Mouse (Mus musculus) midbrain, embryonic 14.5 days (tissue): ENCODE results near the gene Uqcc3. TPM values are rescaled to one million over a fixed set of nuclear protein-coding genes. Genes with fewer than 3 reads are reported as not detected.
A peak's percentile ranks its signal among the peaks of the same experiment; 100 is the strongest.

Source experiments
- ATAC-seq: fragments of 200-750 bp; cut with Nextera tagmentation; 2 replicates; pipeline ENCODE4 v1.8.0; 2017; ENCODE audit warnings: moderate number of reproducible peaks, moderate library complexity; ENCODE audit not compliant: low FRiP score, low TSS enrichment
- DNase-seq: peaks from one replicate; pipeline ENCODE4 v3.0.0-alpha.2; 2015
- H3K27ac ChIP-seq: fragments of 300-500 bp; sonication (generic); replicated peaks from 2 replicates; pipeline ENCODE4 v1.5.1; 2014; ENCODE audit warnings: mild to moderate bottlenecking, low read depth, low read length, moderate library complexity
- H3K27me3 ChIP-seq: fragments of 300-500 bp; sonication (generic); 2 replicates; pipeline ENCODE4 v1.6.1; 2014; ENCODE audit warnings: low read length, control low read depth, mixed read lengths; ENCODE audit not compliant: control insufficient read depth, insufficient read depth
- H3K36me3 ChIP-seq: fragments of 300-500 bp; sonication (generic); 2 replicates; pipeline ENCODE4 v1.6.1; 2014; ENCODE audit warnings: low read length, control low read depth; ENCODE audit not compliant: control insufficient read depth, insufficient read depth
- H3K4me1 ChIP-seq: fragments of 300-500 bp; sonication (generic); 2 replicates; pipeline ENCODE4 v1.6.1; 2014; ENCODE audit warnings: mild to moderate bottlenecking, antibody characterized with exemption, low read length, control low read depth; ENCODE audit not compliant: control insufficient read depth, insufficient read depth
- H3K4me2 ChIP-seq: fragments of 300-500 bp; sonication (generic); 2 replicates; pipeline ENCODE4 v1.6.1; 2014; ENCODE audit warnings: mild to moderate bottlenecking, low read length, moderate library complexity
- H3K4me3 ChIP-seq: fragments of 300-500 bp; sonication (generic); replicated peaks from 2 replicates; pipeline ENCODE4 v1.5.1; 2014; ENCODE audit warnings: low read depth, low read length
- H3K9ac ChIP-seq: fragments of 300-500 bp; sonication (generic); replicated peaks from 2 replicates; pipeline ENCODE4 v1.6.1; 2014; ENCODE audit warnings: mild to moderate bottlenecking, low read length, moderate library complexity
- H3K9me3 ChIP-seq: fragments of 300-500 bp; sonication (generic); 2 replicates; pipeline ENCODE4 v1.6.1; 2016; ENCODE audit warnings: low read length, control low read depth, mixed read lengths; ENCODE audit not compliant: control insufficient read depth
- WGBS: fragments of 180-500 bp; shearing (Covaris S2); extraction: QIAGEN DNeasy Blood & Tissue Kit; methylation state at CpG from one replicate; pipeline ENCODE4 v1.1.7; 2014; 5-methylcytosine and 5-hydroxymethylcytosine counted together
- microRNA-seq: library from miRNA; unstranded; fragments of <30 nt; microRNA quantifications from one replicate; pipeline ENCODE4, GENCODE M21; 2016
- polyA plus RNA-seq: library from polyadenylated mRNA; unstranded; fragments of >200 nt; fragmentation: Nextera tagmentation; extraction: Ambion mirVana; gene quantifications from 2 replicates; pipeline ENCODE4 v1.2.1, GENCODE M21; 2014

The Uqcc3 gene
- polyA plus RNA-seq, 1 experiment from 2014 or later: 62.6 TPM

DNA sequence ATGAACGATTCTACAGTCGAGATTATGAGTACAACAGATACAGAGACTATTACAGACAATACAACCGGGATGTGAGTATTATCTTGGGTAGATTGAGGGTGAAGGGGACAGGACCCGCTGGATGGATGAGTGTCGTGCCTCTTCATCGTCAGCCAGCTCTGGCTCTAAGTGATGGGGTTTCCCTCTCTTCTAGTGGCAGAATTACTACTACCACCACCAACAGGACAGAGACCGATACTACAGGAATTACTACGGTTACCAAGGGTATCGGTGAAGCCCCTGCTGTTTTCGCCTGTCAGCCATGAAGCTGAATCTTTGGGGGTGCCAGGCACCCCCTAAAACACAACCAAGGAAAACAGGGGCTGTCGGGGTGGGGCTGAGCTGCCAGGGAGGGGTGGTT, 49.5 kb downstream of the Uqcc3 start:
- DNase-seq: peak; percentile 24
- H3K9me3 ChIP-seq: no peaks in the 10 kb centered on the region
- H3K9ac ChIP-seq: no peak overlapping the region
- no peak overlapping the region for H3K27ac ChIP-seq
- H3K36me3 ChIP-seq: peaks cover 97% of the 10 kb centered on the region
- peaks cover 2% of the 10 kb centered on the region; the same call in 1 of the 2 replicates for H3K4me1 ChIP-seq
- WGBS: 82% methylated on average over 11 of the region's 11 CpGs
- H3K27me3 ChIP-seq: no peaks in the 10 kb centered on the region
- no peak overlapping the region for H3K4me2 ChIP-seq
- H3K4me3 ChIP-seq: no peak overlapping the region
- no peak for ATAC-seq

DNA sequence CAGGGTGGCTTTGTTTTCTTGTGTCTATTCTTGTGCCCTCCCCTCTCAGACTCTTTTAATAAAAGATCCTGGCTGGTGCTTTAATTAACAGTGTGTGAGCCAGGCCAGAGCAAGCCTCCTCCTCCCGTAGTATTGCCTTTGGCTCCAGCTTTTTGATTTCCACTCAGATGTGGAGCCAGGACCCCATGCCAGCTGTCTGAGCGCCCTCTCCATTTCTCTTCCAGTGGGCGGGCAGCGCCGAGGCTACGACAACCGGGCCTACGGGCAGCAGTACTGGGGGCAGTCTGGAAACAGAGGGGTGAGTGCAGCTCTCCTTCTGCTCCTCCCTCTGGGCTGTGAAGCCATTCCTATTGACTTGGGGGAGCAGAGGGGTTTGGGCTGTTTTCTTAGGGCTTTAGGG, 50.1 kb downstream of the Uqcc3 start:
- H3K9ac ChIP-seq: no peak overlapping the region
- no peaks in the 10 kb centered on the region for H3K27me3 ChIP-seq
- H3K4me1 ChIP-seq: no peaks in the 10 kb centered on the region
- 95% methylated on average over 8 of the region's 8 CpGs for WGBS
- H3K4me2 ChIP-seq: no peak overlapping the region
- ATAC-seq: no peak
- no peak overlapping the region for H3K4me3 ChIP-seq
- no peak for DNase-seq
- H3K9me3 ChIP-seq: no peaks in the 10 kb centered on the region
- H3K36me3 ChIP-seq: peaks cover 99% of the 10 kb centered on the region
- H3K27ac ChIP-seq: no peak overlapping the region

Small RNAs within 50 kb of the gene (microRNA-seq; reads per million reads assigned to microRNA genes)
- not detected for gene Mir5136

Other genes starting within 250 kb of the Uqcc3 start
- gene Chrm1, start 217.1 kb downstream of the Uqcc3 start, polyA plus RNA-seq: 0.19 and 0.45 TPM in 2 replicates
- gene Slc3a2, start 157.6 kb downstream of the Uqcc3 start, polyA plus RNA-seq: 157 TPM in 2 replicates
- 89.1 and 95.7 TPM in 2 replicates for gene Wdr74, start 145.1 kb downstream of the Uqcc3 start, polyA plus RNA-seq
- 0.97 and 1.1 TPM in 2 replicates for gene 1700092M07Rik, start 140.2 kb downstream of the Uqcc3 start, polyA plus RNA-seq
- gene Stx5a, start 139.5 kb downstream of the Uqcc3 start, polyA plus RNA-seq: 102 and 110 TPM in 2 replicates
- gene Nxf1, start 123.8 kb downstream of the Uqcc3 start, polyA plus RNA-seq: 146 and 171 TPM in 2 replicates
- 270 and 278 TPM in 2 replicates for gene Tmem223, start 109.9 kb downstream of the Uqcc3 start, polyA plus RNA-seq
- 24.8 and 32.4 TPM in 2 replicates for gene Tmem179b, start 106.5 kb downstream of the Uqcc3 start, polyA plus RNA-seq
- 18.0 and 21.0 TPM in 2 replicates for gene Taf6l, start 94.5 kb downstream of the Uqcc3 start, polyA plus RNA-seq
- gene Polr2g, start 82.3 kb downstream of the Uqcc3 start, polyA plus RNA-seq: 156 and 165 TPM in 2 replicates
- 7.2 and 7.9 TPM in 2 replicates for gene Zbtb3, start 78.4 kb downstream of the Uqcc3 start, polyA plus RNA-seq
- 37.5 and 55.8 TPM in 2 replicates for gene Ttc9c, start 61.6 kb downstream of the Uqcc3 start, polyA plus RNA-seq
- gene Hnrnpul2, start 60.9 kb downstream of the Uqcc3 start, polyA plus RNA-seq: 8.8 and 9.6 TPM in 2 replicates
- gene AC129217.1, start 51.1 kb downstream of the Uqcc3 start, polyA plus RNA-seq: not detected in 2 replicates
- 78.2 and 98.7 TPM in 2 replicates for gene Bscl2, start 43.5 kb downstream of the Uqcc3 start, polyA plus RNA-seq
- gene Gng3, start 41.7 kb downstream of the Uqcc3 start, polyA plus RNA-seq: 466 and 598 TPM in 2 replicates
- gene Lrrn4cl, start 30.2 kb downstream of the Uqcc3 start, polyA plus RNA-seq: 0.28 and 0.62 TPM in 2 replicates
- gene Ubxn1, start 9.4 kb downstream of the Uqcc3 start, polyA plus RNA-seq: 139 and 154 TPM in 2 replicates
- gene Lbhd1, start 2.8 kb upstream of the Uqcc3 start, polyA plus RNA-seq: 34.9 and 38.0 TPM in 2 replicates
- not detected in 2 replicates for gene Gm49403, start 3.0 kb upstream of the Uqcc3 start, polyA plus RNA-seq
- 40.4 and 43.1 TPM in 2 replicates for gene 1810009A15Rik, start 7.9 kb upstream of the Uqcc3 start, polyA plus RNA-seq
- gene Gm49416, start 8.0 kb upstream of the Uqcc3 start, polyA plus RNA-seq: 0.30 TPM in 1 of 2 replicates, not detected in the other
- gene Ints5, start 12.1 kb upstream of the Uqcc3 start, polyA plus RNA-seq: 28.2 and 31.1 TPM in 2 replicates
- gene Ganab, start 17.1 kb upstream of the Uqcc3 start, polyA plus RNA-seq: 59.0 and 83.3 TPM in 2 replicates
- gene B3gat3, start 39.5 kb upstream of the Uqcc3 start, polyA plus RNA-seq: 75.0 and 83.5 TPM in 2 replicates
- gene Rom1, start 48.4 kb upstream of the Uqcc3 start, polyA plus RNA-seq: 1.4 TPM in 2 replicates
- 4.3 and 5.5 TPM in 2 replicates for gene Eml3, start 48.6 kb upstream of the Uqcc3 start, polyA plus RNA-seq
- gene Mta2, start 61.0 kb upstream of the Uqcc3 start, polyA plus RNA-seq: 38.0 and 62.2 TPM in 2 replicates
- 20.0 and 25.0 TPM in 2 replicates for gene Tut1, start 72.9 kb upstream of the Uqcc3 start, polyA plus RNA-seq
- gene Eef1g, start 86.1 kb upstream of the Uqcc3 start, polyA plus RNA-seq: 308 and 311 TPM in 2 replicates
- gene Ahnak, start 108.4 kb upstream of the Uqcc3 start, polyA plus RNA-seq: 1.2 and 4.2 TPM in 2 replicates
- not detected in 2 replicates for gene Scgb1a1, start 207.0 kb upstream of the Uqcc3 start, polyA plus RNA-seq